Mouse (Mus musculus) embryonic facial prominence, embryonic 14.5 days (tissue): ENCODE results near the gene Jarid2. TPM values are rescaled to one million over a fixed set of nuclear protein-coding genes. Genes with fewer than 3 reads are reported as not detected.

Source experiments
- ATAC-seq: fragments of 200-750 bp; cut with Nextera tagmentation; 2 replicates; pipeline ENCODE4 v1.8.0; 2017; ENCODE audit warnings: low read depth, moderate number of reproducible peaks, moderate TSS enrichment
- DNase-seq: peaks from one replicate; pipeline ENCODE4 v3.0.0-alpha.2; 2015; ENCODE audit warnings: low spot score
- H3K27ac ChIP-seq: fragments of 300-500 bp; sonication (generic); replicated peaks from 2 replicates; pipeline ENCODE4 v1.5.1; 2014; ENCODE audit warnings: low read depth, mild to moderate bottlenecking, low read length, moderate library complexity
- H3K27me3 ChIP-seq: fragments of 300-500 bp; sonication (generic); replicated peaks from 2 replicates; pipeline ENCODE4 v1.6.1; 2014; ENCODE audit warnings: low read length; ENCODE audit not compliant: control insufficient read depth, insufficient read depth
- H3K36me3 ChIP-seq: fragments of 300-500 bp; sonication (generic); 2 replicates; pipeline ENCODE4 v1.6.1; 2014; ENCODE audit warnings: low read length, mixed read lengths; ENCODE audit not compliant: control insufficient read depth, insufficient read depth
- H3K4me1 ChIP-seq: fragments of 300-500 bp; sonication (generic); 2 replicates; pipeline ENCODE4 v1.6.1; 2014; ENCODE audit warnings: antibody characterized with exemption, low read length; ENCODE audit not compliant: control insufficient read depth, insufficient read depth
- H3K4me2 ChIP-seq: fragments of 300-500 bp; sonication (generic); 2 replicates; pipeline ENCODE4 v1.6.1; 2014; ENCODE audit warnings: low read depth, mild to moderate bottlenecking, low read length, moderate library complexity, mixed read lengths
- H3K4me3 ChIP-seq: fragments of 300-500 bp; sonication (generic); 2 replicates; pipeline ENCODE4 v1.5.1; 2014; ENCODE audit warnings: low read depth, mild to moderate bottlenecking, low read length
- H3K9ac ChIP-seq: fragments of 300-500 bp; sonication (generic); 2 replicates; pipeline ENCODE4 v1.6.1; 2014; ENCODE audit warnings: low read depth, mild to moderate bottlenecking, low read length, moderate library complexity, mixed read lengths
- H3K9me3 ChIP-seq: fragments of 300-500 bp; sonication (generic); 2 replicates; pipeline ENCODE4 v1.6.1; 2016; ENCODE audit warnings: low read length; ENCODE audit not compliant: control insufficient read depth
- WGBS: fragments of 180-500 bp; shearing (Covaris S2); extraction: QIAGEN DNeasy Blood & Tissue Kit; methylation state at CpG from one replicate; pipeline ENCODE4 v1.1.7; 2014; 5-methylcytosine and 5-hydroxymethylcytosine counted together
- polyA plus RNA-seq: library from polyadenylated mRNA; unstranded; fragments of >200 nt; fragmentation: Nextera tagmentation; extraction: Ambion mirVana; gene quantifications from 2 replicates; pipeline ENCODE4 v1.2.1, GENCODE M21; 2014

Jarid2 gene
- polyA plus RNA-seq, 1 experiment from 2014 or later: 16.1 TPM

DNA sequence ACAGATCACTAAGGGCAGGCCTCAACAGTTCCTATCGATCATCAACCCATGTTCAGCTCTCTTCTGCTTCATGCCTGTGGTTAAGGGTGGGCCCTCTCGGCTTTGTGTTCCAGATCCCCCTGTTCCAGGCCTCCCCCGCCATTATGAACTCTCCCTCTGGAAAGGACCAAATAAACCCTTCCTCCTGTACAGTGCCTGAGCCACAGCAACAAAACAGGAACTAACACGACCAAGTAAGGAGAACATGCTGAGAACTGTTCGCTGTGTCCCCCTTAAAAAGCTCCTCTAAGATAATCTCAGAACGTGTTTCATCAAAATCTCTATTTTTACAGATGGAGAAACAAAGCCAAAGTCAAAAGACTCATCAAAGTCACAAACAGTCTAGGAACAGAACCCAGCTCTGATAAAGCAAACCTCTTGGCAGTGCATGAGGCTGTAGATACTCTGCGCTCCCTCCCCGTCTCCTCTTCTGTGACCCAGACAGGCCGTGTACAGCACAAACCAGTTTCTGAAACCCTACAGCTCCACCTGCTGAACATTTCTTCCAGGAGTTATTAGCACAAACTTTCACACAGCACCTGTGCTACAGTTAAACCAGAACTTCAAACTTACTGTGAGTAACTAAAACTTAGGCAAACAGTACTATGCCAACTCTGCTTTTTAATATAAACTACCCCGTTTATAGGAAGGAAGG lies 223.3 kb downstream of the Jarid2 start:
- DNase-seq (peak; percentile 67), ATAC-seq (no peak)
- no peak overlapping the region for H3K4me3 ChIP-seq

DNA sequence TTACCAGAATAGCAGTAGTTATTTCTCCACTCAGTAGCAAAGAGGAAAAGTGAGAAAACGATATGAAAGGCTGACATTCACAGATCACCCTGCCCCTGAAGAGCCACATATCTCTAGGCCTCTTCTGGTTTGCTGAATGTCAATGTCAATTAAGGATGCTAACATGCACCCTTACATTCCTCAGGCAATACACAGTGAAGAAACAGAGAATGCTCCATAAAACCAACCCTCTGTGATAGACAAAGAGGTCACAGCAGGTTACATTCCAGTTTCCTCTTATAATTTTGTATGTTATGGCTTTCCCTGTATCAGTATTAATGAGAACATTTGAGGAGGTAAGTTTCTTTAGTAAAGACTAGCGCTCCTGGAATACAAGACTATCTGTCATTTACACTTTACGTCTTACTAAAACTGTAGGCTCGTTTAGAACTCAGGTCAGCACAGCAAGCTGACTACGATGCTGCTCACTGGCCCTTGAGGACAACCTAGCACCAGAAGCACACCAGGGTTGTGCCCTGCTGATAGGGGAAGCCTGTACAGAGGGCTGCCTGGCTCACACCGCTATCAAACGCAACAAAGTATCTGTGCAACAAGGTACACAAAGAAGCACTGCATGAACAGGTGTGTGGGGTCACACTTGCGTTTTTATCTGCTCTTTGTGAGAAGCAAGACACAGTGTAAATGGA lies 224.4 kb downstream of the Jarid2 start:
- no peak overlapping the region for H3K4me3 ChIP-seq
- H3K27me3 ChIP-seq: no peaks in the 10 kb centered on the region
- H3K27ac ChIP-seq: no peak overlapping the region
- H3K9ac ChIP-seq: no peak overlapping the region
- WGBS: 79% methylated on average over 8 of the region's 8 CpGs
- ATAC-seq (no peak), DNase-seq (no peak)
- no peaks in the 10 kb centered on the region for H3K9me3 ChIP-seq
- no peak overlapping the region for H3K4me2 ChIP-seq
- H3K36me3 ChIP-seq: peaks cover 5% of the 10 kb centered on the region; the same call in 1 of the 2 replicates
- no peaks in the 10 kb centered on the region for H3K4me1 ChIP-seq

More for the DNA sequence above, 223.3 kb downstream of the Jarid2 start:
- Histone ChIP-seq H3K27me3 (no peaks in the 10 kb centered on the region), H3K36me3 (peaks cover 5% of the 10 kb centered on the region; the same call in 1 of the 2 replicates), H3K9me3 (no peaks in the 10 kb centered on the region), H3K27ac (no peak overlapping the region), H3K9ac (no peak overlapping the region), H3K4me1 (no peaks in the 10 kb centered on the region; the same call in 1 of the 2 replicates), H3K4me2 (no peak overlapping the region)
- WGBS: 55% methylated on average over 10 of the region's 10 CpGs

DNA sequence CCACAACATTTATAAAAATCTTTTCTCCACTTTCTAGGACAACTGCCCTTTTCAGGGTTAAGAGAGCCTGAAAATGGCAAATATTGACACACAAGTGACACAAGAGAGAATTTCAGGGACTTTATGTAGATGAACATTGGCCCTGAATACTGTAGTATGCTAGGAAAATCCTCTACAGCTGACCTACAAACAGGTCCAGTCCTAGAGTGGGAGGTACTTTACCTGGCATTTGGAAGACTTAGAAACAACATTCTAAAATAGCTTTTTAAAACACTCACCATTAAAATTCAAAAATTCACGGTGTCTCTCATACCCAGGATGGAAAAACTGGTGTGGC lies 224.9 kb downstream of the Jarid2 start:
- Histone ChIP-seq H3K4me3 (no peak overlapping the region), H3K27ac (no peak overlapping the region), H3K9me3 (no peaks in the 10 kb centered on the region), H3K4me1 (no peaks in the 10 kb centered on the region), H3K27me3 (no peaks in the 10 kb centered on the region), H3K36me3 (peaks cover 5% of the 10 kb centered on the region; the same call in 1 of the 2 replicates), H3K9ac (no peak overlapping the region), H3K4me2 (no peak overlapping the region)
- 89% methylated on average over 1 of the region's 1 CpGs for WGBS
- no peak for ATAC-seq
- no peak for DNase-seq

DNA sequence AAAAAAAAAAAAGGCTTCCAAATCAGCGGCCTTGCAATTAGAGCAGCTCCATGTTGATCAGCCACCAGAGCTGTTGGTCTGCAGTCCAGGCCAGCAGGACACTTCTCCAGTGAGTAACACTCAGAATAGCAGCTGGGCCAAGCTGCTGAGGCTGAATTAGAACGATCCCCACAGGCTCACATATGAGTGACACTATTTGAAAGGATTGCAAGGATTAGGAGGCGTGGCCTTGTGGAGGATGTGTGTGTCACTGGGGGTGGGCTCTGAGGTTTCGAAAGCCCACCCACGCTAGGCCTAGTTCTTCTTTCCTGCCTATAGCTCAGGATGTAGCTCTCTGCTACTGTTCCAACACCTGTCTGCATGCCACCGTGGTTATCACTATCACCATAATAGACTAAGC lies 226.5 kb downstream of the Jarid2 start:
- H3K9me3 ChIP-seq: no peaks in the 10 kb centered on the region
- H3K27me3 ChIP-seq: no peaks in the 10 kb centered on the region
- ATAC-seq: no peak
- no peak for DNase-seq
- no peak overlapping the region for H3K27ac ChIP-seq
- peaks cover 5% of the 10 kb centered on the region; the same call in 1 of the 2 replicates for H3K36me3 ChIP-seq
- no peak overlapping the region for H3K4me3 ChIP-seq
- no peak overlapping the region for H3K9ac ChIP-seq
- WGBS: 84% methylated on average over 6 of the region's 6 CpGs
- H3K4me1 ChIP-seq: no peaks in the 10 kb centered on the region
- no peak overlapping the region for H3K4me2 ChIP-seq

DNA sequence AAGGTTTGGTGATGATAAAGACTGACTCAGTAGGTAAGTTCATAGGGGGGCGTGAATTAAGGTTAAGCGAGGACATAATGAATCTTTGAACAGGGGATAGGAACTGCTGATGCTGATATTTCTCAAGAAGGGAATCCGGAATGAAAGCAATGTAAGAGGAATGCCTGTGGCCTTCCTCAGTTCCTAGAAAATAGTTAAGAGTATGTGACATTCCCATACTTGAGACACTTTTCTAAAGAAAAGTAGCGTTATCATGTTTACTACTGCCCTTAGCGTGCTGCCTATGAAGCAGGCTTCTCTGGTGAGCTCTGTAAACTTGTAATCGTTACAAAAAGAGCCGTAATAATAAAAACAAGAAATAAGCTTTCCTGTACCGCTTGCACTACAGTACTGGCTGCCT lies 227.8 kb downstream of the Jarid2 start:
- DNase-seq: no peak
- WGBS: 81% methylated on average over 8 of the region's 8 CpGs
- Histone ChIP-seq H3K4me2 (no peak overlapping the region), H3K4me3 (no peak overlapping the region), H3K4me1 (no peaks in the 10 kb centered on the region), H3K9me3 (no peaks in the 10 kb centered on the region), H3K27me3 (no peaks in the 10 kb centered on the region), H3K27ac (no peak overlapping the region), H3K9ac (no peak overlapping the region), H3K36me3 (peaks cover 5% of the 10 kb centered on the region; the same call in 1 of the 2 replicates)
- no peak for ATAC-seq

DNA sequence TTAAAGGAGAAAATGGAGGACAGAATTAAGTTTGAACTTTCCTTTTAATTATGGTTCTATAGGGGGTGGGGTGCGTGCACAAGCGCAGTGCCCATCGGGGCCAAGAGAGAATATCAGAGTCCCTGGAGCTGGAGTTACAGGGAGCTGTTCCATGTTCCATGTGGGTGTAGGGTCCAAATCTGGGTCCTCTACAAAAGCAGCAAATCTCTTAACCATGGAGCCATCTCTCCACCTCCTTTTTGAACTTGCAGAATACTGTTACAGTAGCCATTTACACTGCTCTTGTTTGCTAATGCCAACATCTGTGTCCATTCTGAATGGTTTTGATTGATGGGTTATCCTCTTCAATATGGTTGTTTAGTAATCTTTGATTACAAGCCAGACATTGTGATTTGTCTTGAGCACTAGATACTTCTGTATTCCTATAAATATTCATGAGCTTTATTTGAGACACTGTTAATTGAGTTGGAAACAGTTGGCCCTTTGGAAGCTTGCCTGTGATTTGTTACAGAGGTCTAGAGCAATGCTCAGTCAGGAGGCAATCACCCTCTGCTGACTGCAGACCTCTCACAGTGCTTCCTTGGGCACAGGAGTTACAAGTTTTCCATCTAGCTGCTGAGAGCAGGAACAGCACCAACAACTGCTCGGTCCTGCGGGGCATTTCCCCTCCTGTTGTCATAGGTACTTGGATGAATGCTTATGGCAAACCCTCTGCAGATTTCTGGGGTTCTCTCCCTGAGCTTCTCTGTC lies 231.4 kb downstream of the Jarid2 start:
- WGBS: 87% methylated on average over 5 of the region's 5 CpGs

More for the DNA sequence above, 231.4 kb downstream of the Jarid2 start:
- Histone ChIP-seq H3K36me3 (peaks cover 5% of the 10 kb centered on the region; the same call in 1 of the 2 replicates), H3K9me3 (no peaks in the 10 kb centered on the region), H3K4me1 (no peaks in the 10 kb centered on the region), H3K27ac (no peak overlapping the region), H3K9ac (no peak overlapping the region), H3K4me2 (no peak overlapping the region), H3K4me3 (no peak overlapping the region), H3K27me3 (no peaks in the 10 kb centered on the region)
- DNase-seq (no peak), ATAC-seq (no peak)
